Mouse (Mus musculus): ENCODE results near the gene Tbc1d10b.
"Not testable (repeated sequence)": the region's sequence is repeated elsewhere in the genome, so short reads cannot be mapped to it uniquely, and the experiment has no call there.

The Tbc1d10b gene

GRCm38 (mm10) chr7:127208295-127208552 is at the start of gene Tbc1d10b:
Gene Tbc1d10b, minus strand, starts transcription at chr7:127208468.
- DNase-seq, result no peak

- no peak for DNase-seq
These were observed 48.2 kb upstream of the Tbc1d10b start for GRCm38 (mm10) chr7:127256518-127256917.

GRCm38 (mm10) chr7:127255965-127256364 is 47.7 kb upstream of the Tbc1d10b start:
- DNase-seq, result no peak

- DNase-seq, result no peak
These were observed 46.7 kb upstream of the Tbc1d10b start for GRCm38 (mm10) chr7:127255008-127255407.

GRCm38 (mm10) chr7:127253821-127254769 is 45.8 kb upstream of the Tbc1d10b start:
- DNase-seq, result peak; percentile 97 to 98

GRCm38 (mm10) chr7:127253341-127253740 is 45.1 kb upstream of the Tbc1d10b start:
- no peak for DNase-seq

GRCm38 (mm10) chr7:127252414-127252813 is 44.1 kb upstream of the Tbc1d10b start:
- peak in 1 of 2 experiments; percentile 37 for DNase-seq

GRCm38 (mm10) chr7:127250511-127250910 is 42.2 kb upstream of the Tbc1d10b start:
- DNase-seq, result not testable (repeated sequence)

- DNase-seq, result peak in 1 of 2 experiments; percentile 25
These were observed 36.6 kb upstream of the Tbc1d10b start for GRCm38 (mm10) chr7:127244658-127245510.

GRCm38 (mm10) chr7:127243870-127244657 is 35.8 kb upstream of the Tbc1d10b start, which contains the start of gene Zfp771:
Gene Zfp771, plus strand, starts transcription at chr7:127244274.
- peak; percentile 98 to 99 for DNase-seq

- no peak for DNase-seq
These were observed 35.1 kb upstream of the Tbc1d10b start for GRCm38 (mm10) chr7:127243361-127243867.

- no peak for DNase-seq
These were observed 26.5 kb upstream of the Tbc1d10b start for GRCm38 (mm10) chr7:127234777-127235176.

- DNase-seq, result no peak
These were observed 25.5 kb upstream of the Tbc1d10b start for GRCm38 (mm10) chr7:127233765-127234164.

- no peak for DNase-seq
These were observed 25.1 kb upstream of the Tbc1d10b start for GRCm38 (mm10) chr7:127233368-127233749.

GRCm38 (mm10) chr7:127232622-127233367 is 24.5 kb upstream of the Tbc1d10b start, which contains the start of the genes Zfp553 and Sept1:
Gene Zfp553, plus strand, starts transcription at chr7:127233061.
Gene Sept1, minus strand, starts transcription at chr7:127233130.
- peak; percentile 88 to 93 for DNase-seq

- peak in 1 of 2 experiments; percentile 24 for DNase-seq
These were observed 23.8 kb upstream of the Tbc1d10b start for GRCm38 (mm10) chr7:127231826-127232621.

GRCm38 (mm10) chr7:127231376-127231775 is 23.1 kb upstream of the Tbc1d10b start:
- DNase-seq, result no peak

- DNase-seq, result peak; percentile 90
These were observed 20.5 kb upstream of the Tbc1d10b start for GRCm38 (mm10) chr7:127228615-127229303.

GRCm38 (mm10) chr7:127225147-127225995 is 17.1 kb upstream of the Tbc1d10b start:
- no peak for DNase-seq
